Mouse (Mus musculus) c-Kit-positive CD71-negative TER-119-negative erythroid progenitor cells, embryonic 14.5 days (primary cell): ENCODE measurements around the gene Fancd2.
A peak's percentile ranks its signal among the peaks of the same experiment; 100 is the strongest.

Experiments used
- DNase-seq: peaks from one replicate; pipeline ENCODE4 v3.0.0-alpha.2; 2013; ENCODE audit warnings: low read depth

Gene Fancd2

DNA sequence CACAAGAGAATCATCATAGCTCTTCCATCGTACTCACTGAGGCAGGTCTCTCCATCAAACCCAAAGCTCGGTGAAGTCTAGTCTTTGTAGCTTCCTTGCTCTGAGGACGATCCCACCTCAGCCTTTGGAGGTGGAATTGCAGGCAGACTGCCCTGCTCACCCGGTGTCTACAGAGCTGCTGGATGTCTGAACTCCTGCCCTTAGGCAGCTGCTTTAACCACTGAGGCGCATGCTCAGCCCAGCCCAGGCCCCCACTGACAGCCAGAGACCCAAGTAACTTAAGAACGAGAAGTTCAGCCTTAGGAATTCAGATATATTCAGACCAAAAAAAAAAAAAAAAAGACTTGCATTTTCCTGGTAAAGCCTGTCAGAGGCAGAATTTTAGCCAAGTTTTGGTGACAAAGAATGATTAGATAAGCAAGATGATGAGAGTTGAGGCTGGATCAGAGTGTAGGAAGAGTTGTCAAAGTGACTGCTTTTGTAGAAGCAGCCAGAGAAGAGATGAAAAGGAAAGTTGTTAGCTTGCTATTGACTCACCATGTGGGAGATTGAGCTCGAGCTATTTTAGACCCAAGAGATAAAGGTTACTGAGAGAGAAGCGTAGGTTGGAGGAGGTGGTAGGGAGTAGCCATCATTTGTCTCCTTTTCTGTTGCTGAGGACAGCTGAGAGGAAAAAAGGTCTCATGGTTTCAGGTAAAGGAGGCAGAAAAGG, 80.9 kb downstream of the Fancd2 start:
- DNase-seq = no peak

DNA sequence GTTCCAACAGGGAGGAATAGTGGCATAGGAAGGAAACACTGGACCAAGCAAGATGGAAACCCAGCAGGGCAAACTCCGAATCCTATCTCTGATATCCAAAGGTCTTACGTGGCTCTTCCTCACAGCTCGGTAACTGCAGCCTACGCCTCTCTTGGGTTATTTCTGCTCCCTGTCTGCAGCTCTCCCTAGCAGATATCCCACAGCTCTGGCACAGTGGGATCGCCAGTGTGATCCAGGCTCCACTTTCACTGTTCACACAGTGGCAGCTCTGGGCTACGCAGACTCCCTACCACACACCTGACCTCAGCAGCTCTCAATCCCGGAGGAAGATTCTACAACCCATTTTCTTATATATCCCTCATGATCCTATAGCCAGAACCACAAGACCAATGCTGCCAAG, 82.7 kb downstream of the Fancd2 start:
- DNase-seq = no peak

- DNase-seq = no peak
These were observed 83.5 kb downstream of the Fancd2 start for GRCm38 (mm10) chr6:113614997-113615396.

GRCm38 (mm10) chr6:113615489-113615888, 84.0 kb downstream of the Fancd2 start:
- DNase-seq = no peak

DNA sequence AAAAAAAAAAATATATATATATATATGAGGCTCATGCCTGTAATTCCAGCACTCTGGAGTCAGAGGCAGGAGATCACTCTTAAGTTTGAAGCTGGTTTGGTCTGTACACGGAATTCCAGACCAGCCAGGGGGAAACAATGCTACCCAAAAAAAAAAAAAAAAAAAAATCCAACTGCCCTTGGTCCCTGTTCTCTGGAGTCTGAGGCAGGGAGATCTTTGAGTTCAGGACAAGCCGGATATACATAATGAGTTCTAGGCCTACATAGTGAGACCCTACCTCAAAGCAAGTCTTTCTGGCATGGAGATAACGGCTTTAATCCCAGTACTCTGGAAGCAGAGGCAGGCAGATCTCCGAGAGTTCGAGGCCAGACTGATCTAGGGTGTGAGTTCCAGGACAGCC, 91.9 kb downstream of the Fancd2 start:
- no peak for DNase-seq

- DNase-seq = peak; percentile 56
These were observed 92.7 kb downstream of the Fancd2 start, which contains the start of gene Vhl for GRCm38 (mm10) chr6:113623941-113624751. Gene Vhl, plus strand, starts transcription at chr6:113623959.

DNA sequence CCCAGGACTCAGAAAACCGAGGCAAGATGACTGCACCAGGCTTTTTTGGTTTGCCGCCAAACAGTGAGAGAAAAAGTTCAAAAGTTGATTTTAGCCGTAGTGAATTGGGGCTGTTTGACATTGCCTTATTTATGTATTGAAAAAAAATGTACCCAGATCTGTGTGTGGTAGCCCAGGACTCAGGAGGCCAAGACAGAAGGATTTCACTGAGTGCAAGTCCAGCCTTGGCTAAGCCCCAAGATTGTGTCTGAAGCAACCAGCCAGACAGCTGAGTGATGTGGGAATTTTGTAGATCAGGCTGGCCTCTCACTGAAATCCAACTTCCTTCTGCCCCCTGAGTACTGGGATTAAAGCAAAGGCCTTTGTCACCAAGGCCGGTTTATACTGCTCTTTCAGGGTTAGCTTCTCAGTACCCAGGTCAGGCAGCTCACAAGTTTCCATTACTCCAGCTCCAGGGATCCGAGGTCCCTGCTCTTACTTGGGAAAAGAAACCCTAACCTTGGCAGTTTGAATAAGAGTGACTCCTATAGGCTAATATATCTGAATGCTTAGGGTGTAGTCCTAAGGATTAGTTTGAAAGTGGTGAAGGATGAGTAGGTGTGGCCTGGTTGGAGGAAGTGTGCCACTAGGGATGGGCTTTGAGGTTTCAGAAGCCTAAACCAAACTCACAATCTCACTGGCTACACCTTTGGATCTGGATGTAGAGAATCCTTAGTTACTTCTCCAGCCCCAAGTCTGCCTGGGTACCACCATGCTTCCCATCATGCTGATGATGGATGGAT, 93.7 kb downstream of the Fancd2 start:
- no peak for DNase-seq

GRCm38 (mm10) chr6:113630322-113630721, 98.8 kb downstream of the Fancd2 start:
- DNase-seq = no peak

DNA sequence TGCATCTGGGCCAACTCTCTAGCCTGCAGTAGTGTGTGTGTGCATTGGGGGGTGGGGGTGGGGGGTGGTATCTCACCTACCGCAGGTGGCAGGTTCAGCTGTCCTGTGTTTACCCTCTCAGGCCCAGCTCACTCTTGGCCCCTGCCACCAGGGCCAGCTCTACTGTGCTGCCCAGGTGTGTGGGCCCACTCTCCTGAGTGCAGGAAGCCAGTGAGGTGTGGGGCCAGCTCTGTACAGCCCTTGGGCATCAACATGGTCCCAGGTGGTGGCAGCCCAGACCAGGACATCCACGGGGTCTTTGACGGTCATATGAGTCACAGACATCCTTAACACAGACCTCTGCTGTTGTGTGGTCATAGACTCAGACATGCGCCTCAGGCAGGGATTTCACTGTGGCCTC, 101.4 kb downstream of the Fancd2 start:
- no peak for DNase-seq

DNA sequence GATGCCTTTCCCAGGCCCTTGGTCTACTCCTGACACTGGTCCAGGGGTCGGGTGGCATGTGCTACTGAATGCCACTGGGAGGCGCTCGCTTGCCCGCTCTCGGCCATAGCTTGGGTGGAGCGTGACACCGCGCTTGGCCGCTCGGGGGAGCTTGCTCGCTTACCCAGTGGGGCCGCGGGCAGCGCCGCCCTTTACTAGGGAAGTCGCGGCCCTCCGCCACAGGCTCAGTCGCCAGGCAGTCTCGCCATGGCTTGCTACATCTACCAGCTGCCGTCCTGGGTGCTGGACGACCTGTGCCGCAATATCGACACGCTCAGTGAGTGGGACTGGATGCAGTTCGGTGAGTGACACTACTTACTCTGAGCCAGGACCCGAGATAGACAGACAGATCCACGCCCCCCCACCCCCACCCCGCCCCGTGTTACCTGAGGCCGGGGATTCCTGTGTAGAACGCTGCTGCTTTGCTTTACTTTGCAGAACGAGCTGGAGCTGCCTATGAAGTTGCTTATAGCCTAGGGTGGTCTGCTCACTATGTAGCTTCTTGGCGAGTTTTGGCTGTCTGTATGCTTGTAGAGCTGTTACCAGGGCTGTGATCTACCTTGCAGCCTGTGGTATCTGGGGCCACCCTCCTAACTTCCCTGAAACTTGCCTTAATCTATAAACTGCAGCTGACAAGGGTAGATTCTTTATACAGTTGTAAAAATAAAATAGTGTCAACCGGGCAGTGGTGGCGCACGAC, 107.0 kb downstream of the Fancd2 start, which contains the start of gene Irak2:
Gene Irak2 (plus strand): TSS at position 166 of the 739 bp plus-strand sequence.
- DNase-seq = peak; percentile 86

DNA sequence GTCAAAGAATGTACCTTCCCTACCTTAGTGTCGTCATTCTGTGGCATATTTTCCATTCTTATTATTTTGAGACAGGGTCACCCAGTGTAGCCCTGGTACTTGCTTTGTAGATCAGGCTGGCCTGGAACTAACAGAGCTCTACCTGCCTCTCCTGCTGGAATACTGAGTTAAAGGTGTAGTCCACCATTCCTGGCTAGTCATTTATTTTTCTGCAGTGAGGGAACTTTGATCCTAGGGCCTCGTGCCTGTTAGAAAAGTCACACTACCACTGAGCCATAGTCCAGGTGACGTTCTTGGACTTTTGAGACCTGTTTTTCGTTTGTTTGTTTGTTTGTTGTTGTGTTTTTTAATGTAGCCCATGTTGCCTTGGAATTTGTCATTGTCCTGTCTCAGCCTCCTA, 107.7 kb downstream of the Fancd2 start:
- no peak for DNase-seq

DNA sequence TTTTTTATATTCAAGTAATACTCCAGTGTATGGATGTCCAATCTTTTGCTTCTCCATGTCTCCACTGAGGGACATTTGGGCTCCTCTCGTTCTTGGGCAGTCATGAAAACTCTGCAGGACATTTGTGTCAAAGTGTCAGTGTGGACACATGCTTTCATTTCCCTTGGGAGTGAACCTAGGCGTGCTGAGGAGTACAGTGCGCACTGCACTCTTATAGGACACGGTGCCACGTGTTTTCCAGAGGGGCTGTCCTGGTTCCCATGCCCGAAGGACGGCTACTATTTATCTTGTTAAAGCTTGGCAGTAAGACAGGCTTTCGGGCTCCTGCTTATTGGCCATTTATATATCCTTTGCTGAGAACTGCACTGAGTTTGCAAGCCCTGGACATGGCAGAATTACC, 111.1 kb downstream of the Fancd2 start:
- no peak for DNase-seq

DNA sequence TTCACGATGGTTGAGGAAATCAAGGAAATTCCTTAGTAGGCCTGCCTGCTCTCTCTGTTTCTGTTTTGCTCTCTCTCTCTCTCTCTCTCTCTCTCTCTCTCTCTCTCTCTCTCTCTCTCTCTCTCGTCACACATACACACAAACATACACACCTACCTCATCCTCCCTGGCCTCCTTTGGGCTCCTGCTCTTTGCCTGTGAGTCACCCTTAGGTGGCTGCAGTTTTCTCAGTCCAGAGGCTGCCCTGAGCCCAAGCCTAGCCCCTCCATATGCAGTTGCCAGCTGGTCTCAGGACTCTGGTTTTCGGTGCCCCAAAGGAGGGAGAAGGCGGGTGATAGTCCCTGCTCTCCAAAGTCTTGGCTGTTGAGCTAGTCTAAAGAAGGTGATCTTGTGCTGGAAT, 111.5 kb downstream of the Fancd2 start:
- no peak for DNase-seq

DNA sequence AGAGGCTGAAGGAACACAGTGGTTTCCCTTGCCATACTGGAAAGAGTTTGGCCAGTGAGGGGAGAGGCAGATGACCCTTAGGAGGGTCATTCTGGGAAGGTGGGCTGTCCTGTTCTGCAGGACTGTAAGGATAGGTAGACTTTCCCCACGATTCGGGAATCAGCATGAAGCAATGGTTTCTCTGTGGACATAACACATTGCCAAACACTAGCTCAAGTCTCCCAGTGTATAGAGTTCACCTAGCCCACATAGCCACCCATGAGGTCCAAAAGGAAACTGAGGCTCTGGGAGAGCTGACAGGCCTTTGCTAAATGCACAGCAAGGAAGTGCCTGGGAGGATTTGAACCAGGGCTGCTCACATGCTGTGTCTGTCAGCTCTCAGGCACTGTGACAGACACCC, 112.5 kb downstream of the Fancd2 start:
- DNase-seq = no peak

DNA sequence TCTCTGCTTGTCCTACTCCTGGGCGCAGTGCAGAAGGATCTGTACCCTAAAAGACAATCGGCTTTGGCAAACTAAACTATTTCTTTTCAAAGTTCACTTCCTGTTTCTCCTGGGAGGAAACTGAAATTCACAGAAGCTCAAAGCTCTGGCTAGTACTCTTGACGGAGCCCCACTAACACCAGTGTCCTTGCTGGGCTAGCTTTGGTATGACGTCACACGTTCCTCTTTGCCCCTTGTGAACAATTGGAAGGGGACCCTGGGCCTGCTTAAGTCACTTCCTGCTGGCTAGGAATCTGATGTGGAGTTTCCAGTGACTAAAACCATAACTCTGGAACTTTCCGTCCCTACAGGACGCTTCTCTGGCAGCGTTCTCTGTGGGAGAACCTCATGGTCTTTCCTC, 113.3 kb downstream of the Fancd2 start:
- DNase-seq = no peak
